Mouse (Mus musculus): ENCODE data around the gene Ear10.
"Not testable (repeated sequence)": the region's sequence is repeated elsewhere in the genome, so short reads cannot be mapped to it uniquely, and the experiment has no call there.

GRCm38 (mm10) chr14:43875417-43875816, 47.9 kb downstream of the Ear10 start, which contains the start of gene Ear1:
- TF ChIP-seq RCOR1 (conservative IDR thresholded peaks at IDR 0.05; ENCODE audit: low read depth, low read length); ZNF384 (IDR thresholded peaks at IDR 0.05; ENCODE audit: low read depth, low read length); GABPA (IDR thresholded peaks at IDR 0.05; ENCODE audit: insufficient replicate concordance, low read depth, low read length): not testable (repeated sequence)
